Mouse (Mus musculus) ES-E14 (cell line): Measurements from ENCODE around the gene Nmur1. TPM values are rescaled to one million over a fixed set of nuclear protein-coding genes. Genes with fewer than 3 reads are reported as not detected.
A peak's percentile ranks its signal among the peaks of the same experiment; 100 is the strongest.

Experiments
- DNase-seq: peaks from one replicate; pipeline ENCODE4 v3.0.0-alpha.2; 2013; ENCODE audit warnings: low read depth, low spot score
- H3K27ac ChIP-seq: 2 replicates; pipeline ENCODE4 v1.5.1; 2012; ENCODE audit warnings: low read depth, mild to moderate bottlenecking, low read length, moderate library complexity, mixed read lengths; ENCODE audit not compliant: poor library complexity, insufficient read depth, severe bottlenecking
- H3K36me3 ChIP-seq: 2 replicates; pipeline ENCODE4 v1.6.1; 2012; ENCODE audit warnings: mild to moderate bottlenecking, low read length, moderate library complexity, mixed read lengths; ENCODE audit not compliant: control insufficient read depth, poor library complexity, insufficient read depth, severe bottlenecking
- H3K4me1 ChIP-seq, 2 experiments: fragments of 150-350 bp in 1 of 2; sonication (generic) in 1 of 2; 2 replicates each; pipeline ENCODE4 v1.6.1; 2012; ENCODE audit warnings: low read length in 2 of 2, mild to moderate bottlenecking in 1 of 2, mixed read lengths in 1 of 2; ENCODE audit not compliant: control insufficient read depth in 2 of 2, insufficient read depth in 2 of 2, poor library complexity in 1 of 2
- H3K4me3 ChIP-seq, 2 experiments: fragments of 150-350 bp in 1 of 2; sonication (generic) in 1 of 2; 2 replicates each; pipeline ENCODE4 v1.5.1; 2012; ENCODE audit warnings: low read length in 2 of 2, low read depth in 1 of 2, mild to moderate bottlenecking in 1 of 2, mixed read lengths in 1 of 2; ENCODE audit not compliant: insufficient read depth in 1 of 2, poor library complexity in 1 of 2, severe bottlenecking in 1 of 2
- H3K9ac ChIP-seq: 2 replicates; pipeline ENCODE4 v1.6.1; 2012; ENCODE audit warnings: low read depth, mild to moderate bottlenecking, low read length, mixed read lengths; ENCODE audit not compliant: poor library complexity, insufficient read depth, severe bottlenecking
- H3K9me3 ChIP-seq: fragments of 150-350 bp; sonication (generic); 2 replicates; pipeline ENCODE4 v1.6.1; 2012; ENCODE audit warnings: low read depth, mild to moderate bottlenecking, low read length; ENCODE audit not compliant: control insufficient read depth, insufficient read depth
- CHD2 ChIP-seq: IDR thresholded peaks from 2 replicates; pipeline ENCODE4 v1.6.1; 2014; ENCODE audit warnings: mild to moderate bottlenecking, low read depth, low read length, inconsistent platforms
- HCFC1 ChIP-seq: IDR thresholded peaks from 2 replicates; pipeline ENCODE4 v1.6.1; 2012; ENCODE audit warnings: low read length, inconsistent platforms, borderline replicate concordance; ENCODE audit not compliant: insufficient read depth
- MAFK ChIP-seq: IDR thresholded peaks from 2 replicates; pipeline ENCODE4 v1.6.1; 2014; ENCODE audit warnings: mild to moderate bottlenecking, low read depth, low read length, inconsistent platforms; ENCODE audit not compliant: insufficient read depth
- ZC3H11A ChIP-seq: IDR thresholded peaks from 2 replicates; pipeline ENCODE4 v1.6.1; 2012; ENCODE audit warnings: low read depth, mild to moderate bottlenecking, inconsistent platforms, low read length, borderline replicate concordance
- ZNF384 ChIP-seq: IDR thresholded peaks from 2 replicates; pipeline ENCODE4 v1.6.1; 2012; ENCODE audit warnings: low read depth, low read length, inconsistent platforms
- in situ Hi-C, 2 experiments: fragments of 600-800 bp; cut with MboI; formaldehyde crosslinking; loops; one replicate each; pipeline ENCODE4 v1.15.1; 2025; ENCODE audit warnings: low sequenced_read_pairs in 2 of 2, inconsistent platforms in 1 of 2; ENCODE audit not compliant: unreplicated experiment in 2 of 2
- total RNA-seq: library from RNA; depleted of rRNA; stranded (reverse); fragments of 300-350 nt; gene quantifications from 2 replicates; pipeline ENCODE4 v1.2.3, GENCODE M21; 2012

The Nmur1 gene
- total RNA-seq, 1 experiment: 0.18 TPM

DNA sequence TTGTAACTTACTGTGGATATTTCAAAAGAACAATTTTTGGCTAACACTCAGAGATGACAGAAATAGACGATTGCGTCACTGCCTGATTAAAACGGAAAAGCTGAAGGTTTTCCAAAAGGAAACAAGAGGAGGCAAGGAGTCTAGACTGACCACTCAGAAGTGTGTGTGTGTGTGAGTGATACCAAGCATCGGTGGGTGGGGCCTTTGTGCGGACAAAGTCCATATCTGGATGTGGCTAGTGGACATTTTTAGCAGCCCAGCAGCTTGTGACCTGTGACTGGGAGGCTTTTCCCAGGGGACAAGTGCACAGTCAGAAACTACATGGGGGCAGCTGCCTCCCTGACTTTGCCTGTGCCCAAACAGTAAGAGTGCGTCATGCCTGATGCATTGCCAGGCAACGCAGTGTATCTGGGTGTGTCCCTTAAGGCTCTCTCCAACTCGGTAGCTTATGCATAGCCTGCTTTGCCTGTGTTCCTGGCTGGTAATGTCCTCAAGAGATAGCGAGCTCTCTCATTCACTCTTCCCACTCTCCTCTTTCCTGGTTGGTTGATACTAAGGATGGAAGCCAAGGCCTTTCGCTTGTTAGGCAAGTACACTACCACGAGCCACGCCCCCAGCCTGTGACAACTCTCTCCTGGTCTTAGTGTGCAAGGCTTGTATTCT is 44.6 kb upstream of the Nmur1 start:
- TF ChIP-seq ZC3H11A (no peak), HCFC1 (no peak), CHD2 (no peak), ZNF384 (no peak), MAFK (no peak)
- in situ Hi-C loops: no loop called here
- peaks cover 3 to 5% of the 10 kb centered on the region in 2 experiments; a peak in 1 of 4 replicates for H3K4me1 ChIP-seq
- DNase-seq: no peak
- H3K27ac ChIP-seq: peak overlapping the region; percentile 61; the same call in 1 of the 2 replicates
- H3K4me3 ChIP-seq: peak overlapping the region in 1 of 2 experiments; percentile 2; a peak in 1 of 4 replicates
- H3K9ac ChIP-seq: peak overlapping the region; percentile 66; the same call in 1 of the 2 replicates
- H3K36me3 ChIP-seq: no peaks in the 10 kb centered on the region
- H3K9me3 ChIP-seq: no peaks in the 10 kb centered on the region

DNA sequence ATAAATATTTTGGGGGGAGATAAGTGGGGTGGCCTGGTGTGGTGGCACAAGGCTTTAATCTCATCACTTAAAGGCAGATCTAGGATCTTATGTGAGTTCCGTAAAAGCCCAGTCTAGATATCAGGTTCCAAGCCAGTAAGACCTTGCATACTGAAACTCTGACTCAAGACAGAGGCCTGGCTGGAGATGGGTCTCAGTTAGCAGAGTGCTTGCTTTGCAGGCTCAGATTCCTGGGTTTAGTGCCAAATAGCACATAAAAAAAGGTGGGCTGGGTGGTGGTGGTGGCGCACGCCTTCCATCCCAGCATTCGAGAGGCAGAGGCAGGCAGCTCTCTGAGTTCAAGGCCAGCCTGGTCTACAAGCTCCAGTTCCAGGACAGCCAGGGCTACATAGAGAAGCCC is 43.8 kb upstream of the Nmur1 start:
- no peak overlapping the region for H3K9ac ChIP-seq
- H3K4me1 ChIP-seq: peaks cover 6 to 10% of the 10 kb centered on the region in 2 experiments; a peak in 3 of 4 replicates
- no peak overlapping the region for H3K27ac ChIP-seq
- no peaks in the 10 kb centered on the region for H3K36me3 ChIP-seq
- DNase-seq: no peak
- H3K4me3 ChIP-seq: no peak overlapping the region
- in situ Hi-C loops: no loop called here
- TF ChIP-seq HCFC1 (no peak), MAFK (no peak), ZNF384 (no peak), CHD2 (no peak), ZC3H11A (no peak)
- no peaks in the 10 kb centered on the region for H3K9me3 ChIP-seq

DNA sequence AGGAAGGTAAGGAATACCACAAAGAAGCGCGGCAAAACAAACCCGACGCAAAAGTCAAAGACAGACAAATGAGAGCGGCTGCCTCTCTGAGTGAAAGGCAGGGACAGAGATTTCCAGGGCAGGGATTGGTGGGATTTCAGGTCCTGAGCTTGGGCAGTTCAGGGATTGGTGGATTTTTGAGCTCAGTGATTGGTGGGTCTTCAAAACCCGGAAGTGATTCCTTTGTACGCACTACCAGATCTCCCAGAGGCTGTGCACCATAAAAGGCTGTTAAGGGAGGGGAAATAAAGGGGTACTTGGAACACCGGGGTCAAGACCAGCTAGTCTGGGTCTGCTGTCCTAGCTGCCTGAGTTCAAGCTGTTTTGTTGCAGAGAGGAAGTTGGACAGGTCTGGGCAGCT is 41.4 kb upstream of the Nmur1 start:
- peak; percentile 91 for DNase-seq

GRCm38 (mm10) chr1:86464875-86465224 is 38.8 kb upstream of the Nmur1 start:
- no peak for TF ChIP-seq ZNF384
- TF ChIP-seq ZC3H11A: no peak
- no peak for TF ChIP-seq MAFK
- no peak for TF ChIP-seq HCFC1
- TF ChIP-seq CHD2: no peak
- in situ Hi-C loops: no loop called here
- H3K36me3 ChIP-seq: no peaks in the 10 kb centered on the region
- peaks cover 2 to 13% of the 10 kb centered on the region in 2 experiments for H3K4me1 ChIP-seq
- peak overlapping the region; percentile 48 for H3K9ac ChIP-seq
- H3K27ac ChIP-seq: peak overlapping the region; percentile 54
- no peak for DNase-seq
- H3K4me3 ChIP-seq: no peak overlapping the region
- H3K9me3 ChIP-seq: no peaks in the 10 kb centered on the region

More for the DNA sequence above, 41.4 kb upstream of the Nmur1 start:
- H3K9me3 ChIP-seq: no peaks in the 10 kb centered on the region
- peaks cover 6 to 15% of the 10 kb centered on the region in 2 experiments for H3K4me1 ChIP-seq
- H3K36me3 ChIP-seq: no peaks in the 10 kb centered on the region
- in situ Hi-C loops: no loop called here
- peak overlapping the region; percentile 40 to 44; a peak in 3 of 4 replicates for H3K4me3 ChIP-seq
- peak overlapping the region; percentile 77; the same call in 1 of the 2 replicates for H3K27ac ChIP-seq
- no peak for TF ChIP-seq MAFK
- peak; percentile 73 for TF ChIP-seq CHD2
- peak overlapping the region; percentile 55 for H3K9ac ChIP-seq
